Mouse (Mus musculus) mouse trophoblast stem cell (cell line): ENCODE data around the gene Klhl24.

Source experiments
- in situ Hi-C, 2 experiments: fragments of 300-500 bp; cut with MseI, MboI; formaldehyde crosslinking; loops; 2 replicates in 1 of 2; 3 replicates in 1 of 2; pipeline ENCODE4 v1.15.1; 2025

The Klhl24 gene

DNA sequence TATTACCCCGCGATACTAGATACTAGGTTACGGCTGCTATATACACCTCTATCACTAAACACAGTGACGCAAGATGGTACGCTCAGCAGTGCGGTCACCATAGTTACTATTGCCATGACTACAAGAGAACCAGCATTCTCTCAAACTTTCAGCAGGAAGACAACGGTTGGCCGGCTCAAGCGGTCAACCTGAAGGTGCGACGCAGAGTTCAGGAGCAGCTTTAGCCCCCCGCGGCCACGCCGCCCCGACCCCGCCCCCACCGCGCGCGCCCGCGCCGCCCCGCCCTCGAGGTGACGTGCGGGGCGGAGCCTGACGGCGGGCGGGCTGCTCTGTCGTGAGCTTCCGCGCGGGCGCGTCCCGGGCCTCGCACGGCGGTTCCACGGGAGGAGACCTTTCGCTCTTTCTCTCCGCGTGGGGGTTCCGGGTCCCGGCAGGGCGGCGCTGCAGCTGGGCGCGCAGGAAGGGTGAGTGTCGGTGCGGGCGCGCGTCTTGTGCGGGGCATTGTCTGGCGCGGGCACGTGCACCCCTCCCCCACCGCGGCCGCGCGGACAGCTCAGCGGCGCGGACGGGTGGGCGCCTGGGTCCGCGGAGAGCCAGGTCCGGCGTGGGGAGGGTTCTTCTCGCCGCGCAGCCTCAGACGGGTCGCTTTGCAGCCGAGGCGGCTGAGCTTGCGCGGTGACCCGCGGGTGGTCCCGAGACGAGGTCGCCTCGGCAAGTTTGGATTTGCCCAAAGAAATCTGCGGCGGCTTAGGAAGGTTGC is 43.6 kb downstream of the Klhl24 start, which contains the start of gene Yeats2:
Gene Yeats2 (plus strand): TSS at position 292 of the 760 bp plus-strand sequence.
- in situ Hi-C loops: no loop called here

GRCm38 (mm10) chr16:20144568-20144967 is 47.2 kb downstream of the Klhl24 start:
- in situ Hi-C loops: no loop called here

- in situ Hi-C loops: no loop called here
Observed at GRCm38 (mm10) chr16:20151991-20152390, 54.6 kb downstream of the Klhl24 start.

- in situ Hi-C loops: no loop called here
Observed at GRCm38 (mm10) chr16:20153742-20154141, 56.4 kb downstream of the Klhl24 start.

GRCm38 (mm10) chr16:20160130-20160529 is 62.8 kb downstream of the Klhl24 start:
- in situ Hi-C loops: no loop called here

DNA sequence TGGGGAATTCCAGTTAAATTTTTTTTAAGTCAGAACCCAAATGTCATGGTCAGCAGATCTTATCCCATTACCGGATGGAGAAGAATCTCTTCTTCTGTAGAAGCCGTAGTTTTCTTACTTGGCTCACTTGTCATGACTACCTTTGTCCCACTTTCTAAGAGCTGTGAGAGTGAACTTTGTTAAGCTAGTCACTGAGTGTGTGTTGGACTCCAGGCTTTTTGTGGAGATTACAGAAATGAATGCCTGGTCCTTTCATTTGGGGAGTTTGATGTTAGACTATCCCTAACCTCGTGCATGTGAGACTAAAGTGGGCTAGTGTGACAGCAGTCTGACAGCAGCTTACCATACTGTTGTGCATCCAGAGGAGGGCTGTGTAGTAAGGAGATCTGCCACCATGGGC is 71.7 kb downstream of the Klhl24 start:
- in situ Hi-C loops: no loop called here

DNA sequence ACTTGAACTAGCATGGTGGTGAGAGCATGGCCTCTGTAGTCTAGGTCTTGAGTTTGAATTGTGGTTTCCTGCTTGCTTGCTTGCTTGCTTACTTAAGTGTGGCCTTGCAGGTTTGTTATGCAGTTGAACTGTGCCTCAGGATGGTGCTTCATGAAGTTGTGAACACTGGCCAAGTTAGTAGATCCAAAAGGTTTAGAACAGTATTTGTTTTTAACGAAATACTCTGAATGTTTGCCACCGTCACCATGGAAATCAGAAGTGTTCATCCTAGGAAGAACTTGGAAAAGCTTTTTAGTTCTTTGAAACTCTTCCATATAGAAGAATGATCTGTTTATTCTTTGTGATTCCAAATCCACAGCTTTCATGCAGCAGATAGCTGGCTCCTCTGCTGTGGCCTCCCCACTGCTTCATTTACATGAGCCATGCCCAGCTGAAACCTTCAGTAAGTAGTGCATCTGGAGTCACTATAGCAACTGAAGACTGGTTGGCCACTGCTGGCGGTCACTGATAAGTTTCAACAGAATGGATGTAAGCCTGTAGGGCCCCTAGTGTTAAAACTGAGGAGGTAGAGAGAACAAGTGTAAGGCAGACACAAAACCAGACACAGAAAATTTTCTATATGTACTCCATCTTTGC is 72.2 kb downstream of the Klhl24 start:
- in situ Hi-C loops: no loop called here
